Mouse (Mus musculus) kidney, postnatal 4 days (tissue): Measurements from ENCODE around the gene Lpin3.
A peak's percentile ranks its signal among the peaks of the same experiment; 100 is the strongest.

ENCODE experiments used
- DNase-seq, 2 experiments: peaks; one replicate each; pipeline ENCODE4 v3.0.0; 2021; ENCODE audit warnings: mixed read lengths in 2 of 2

The Lpin3 gene

GRCm38 (mm10) chr2:160934451-160934850 is 54.0 kb downstream of the Lpin3 start:
- no peak for DNase-seq

DNA sequence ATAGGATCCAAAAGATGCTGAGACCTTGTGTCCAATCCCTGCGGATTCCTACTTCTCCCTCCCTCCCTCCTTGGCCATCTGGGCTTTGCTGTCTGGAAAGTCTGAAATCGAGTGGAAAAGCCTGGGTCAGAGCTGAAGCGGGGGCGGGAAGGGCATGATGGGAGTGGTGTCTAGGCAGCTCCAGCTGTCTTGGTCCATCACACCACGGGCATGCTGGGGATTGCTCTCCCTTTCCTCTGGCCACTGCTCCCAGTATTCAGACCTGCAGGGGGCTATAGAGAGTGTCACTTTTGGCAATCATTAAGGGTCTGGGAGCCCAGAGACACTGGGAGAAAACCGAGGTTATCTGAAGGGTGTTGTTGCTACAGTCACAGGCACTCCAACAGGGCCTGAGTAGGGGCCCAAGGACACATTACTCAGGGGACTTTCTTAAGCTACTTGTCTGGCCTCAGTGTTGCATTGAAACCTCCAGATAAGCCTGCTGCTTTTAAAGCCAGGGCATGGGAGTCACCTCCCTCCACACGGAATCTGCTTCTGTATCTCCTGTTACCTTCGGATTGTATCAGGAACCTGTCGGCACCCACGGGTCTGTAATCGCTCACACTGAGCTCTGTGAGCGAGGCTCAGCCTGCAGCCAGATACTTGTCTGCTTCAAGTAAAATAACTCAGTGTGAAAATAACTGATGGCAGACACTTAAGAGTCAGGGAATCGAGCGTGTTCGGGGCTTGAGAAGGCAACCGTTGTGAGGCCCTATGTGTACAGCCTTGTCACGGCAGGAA is 60.6 kb downstream of the Lpin3 start:
- DNase-seq, result peak; percentile 43 to 58

GRCm38 (mm10) chr2:160942443-160942842 is 62.0 kb downstream of the Lpin3 start:
- no peak for DNase-seq

- DNase-seq, result no peak
Measured at GRCm38 (mm10) chr2:160951595-160951994, 71.1 kb downstream of the Lpin3 start.

GRCm38 (mm10) chr2:160953131-160953873 is 72.8 kb downstream of the Lpin3 start:
- no peak for DNase-seq

DNA sequence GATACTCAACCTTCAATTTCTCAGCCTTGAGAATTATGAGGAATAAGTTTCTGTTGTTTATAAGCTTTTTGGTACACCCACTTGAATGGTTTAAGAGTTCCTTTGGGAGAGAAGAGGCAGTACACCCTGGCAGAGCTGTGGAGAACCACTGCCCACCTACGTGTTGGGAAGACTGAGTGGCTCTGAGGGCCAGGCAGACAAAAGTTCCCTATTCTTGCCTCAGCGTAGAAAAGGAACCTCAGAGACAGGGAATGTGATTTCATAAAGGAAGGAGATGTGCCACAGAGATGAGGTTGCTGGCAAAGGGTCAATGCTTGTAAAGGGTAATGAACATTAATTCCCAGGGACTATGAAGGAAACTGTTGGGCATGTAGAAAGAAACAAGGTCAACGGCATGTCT is 74.1 kb downstream of the Lpin3 start:
- no peak for DNase-seq

- DNase-seq, result peak in 1 of 2 experiments; percentile 22
Measured at GRCm38 (mm10) chr2:160955331-160955730, 74.9 kb downstream of the Lpin3 start.
